Mouse (Mus musculus) central nervous system, embryonic 14 days (tissue): ENCODE results near the gene Agbl3. TPM values are rescaled to one million over a fixed set of nuclear protein-coding genes. Genes with fewer than 3 reads are reported as not detected.

Source experiments
- polyA plus RNA-seq: library from polyadenylated mRNA; depleted of rRNA; stranded (reverse); fragments of >200 nt; gene quantifications from 2 replicates; pipeline ENCODE4 v1.2.3, GENCODE M21; 2012; rRNA removed

Gene Agbl3
- polyA plus RNA-seq, result 12.7 and 15.3 TPM in 2 replicates

GRCm38 (mm10) chr6:34780231-34780942, at the start of gene Agbl3:
Gene Agbl3, plus strand, starts transcription at chr6:34780432.

GRCm38 (mm10) chr6:34862791-34863403, 82.7 kb downstream of the Agbl3 start, which contains the start of gene Tmem140:
Gene Tmem140, plus strand, starts transcription at chr6:34863146.

GRCm38 (mm10) chr6:34877509-34878321, 97.5 kb downstream of the Agbl3 start, which contains the start of gene Cyren:
Gene Cyren, minus strand, starts transcription at chr6:34878060.

Other genes starting within 250 kb of the Agbl3 start
- 45.6 and 64.6 TPM in 2 replicates for gene Cald1, start 181.9 kb upstream of the Agbl3 start, polyA plus RNA-seq
- gene Tmem140, start 82.7 kb downstream of the Agbl3 start, polyA plus RNA-seq, result 0.89 and 0.92 TPM in 2 replicates
- 15.6 and 15.9 TPM in 2 replicates for gene Cyren, start 97.6 kb downstream of the Agbl3 start, polyA plus RNA-seq
- gene Wdr91, start 130.4 kb downstream of the Agbl3 start, polyA plus RNA-seq, result 25.0 and 25.6 TPM in 2 replicates
- gene Stra8, start 139.7 kb downstream of the Agbl3 start, polyA plus RNA-seq, result not detected in 2 replicates
- 1.8 and 2.1 TPM in 2 replicates for gene Slc23a4, start 208.0 kb downstream of the Agbl3 start, polyA plus RNA-seq